Mouse (Mus musculus) thymus, adult 2 months (tissue): ENCODE measurements at regions not wholly inside any gene's neighbourhood (a gene's known extent, or its start where the extent isn't known, plus 50 kb on each side); places are given as distances from the start of the nearest gene placed in this dataset.
"Not testable (repeated sequence)": the region's sequence is repeated elsewhere in the genome, so short reads cannot be mapped to it uniquely, and the experiment has no call there.

Experiments
- DNase-seq: peaks from one replicate; pipeline ENCODE4 v3.0.0; 2021
- H3K27ac ChIP-seq: fragments of 200-500 bp; 2 replicates; pipeline ENCODE4 v1.5.1; 2012; ENCODE audit warnings: low read length, control low read depth; ENCODE audit not compliant: control insufficient read depth, insufficient read depth
- H3K27me3 ChIP-seq: fragments of 200-500 bp; 2 replicates; pipeline ENCODE4 v1.6.1; 2012; ENCODE audit warnings: mild to moderate bottlenecking, low read length, moderate library complexity, mixed read lengths; ENCODE audit not compliant: control insufficient read depth, insufficient read depth
- H3K36me3 ChIP-seq: fragments of 200-500 bp; 2 replicates; pipeline ENCODE4 v1.6.1; 2012; ENCODE audit warnings: mild to moderate bottlenecking, low read length, moderate library complexity; ENCODE audit not compliant: control insufficient read depth, insufficient read depth
- H3K4me1 ChIP-seq: fragments of 200-500 bp; replicated peaks from 2 replicates; pipeline ENCODE4 v1.6.1; 2012; ENCODE audit warnings: low read length; ENCODE audit not compliant: control insufficient read depth, insufficient read depth
- H3K4me3 ChIP-seq: fragments of 200-500 bp; 2 replicates; pipeline ENCODE4 v1.5.1; 2012; ENCODE audit warnings: mild to moderate bottlenecking, low read length, control low read depth, moderate library complexity; ENCODE audit not compliant: control insufficient read depth, insufficient read depth
- CTCF ChIP-seq: fragments of 200-500 bp; IDR thresholded peaks from 2 replicates; pipeline ENCODE4 v1.5.1; 2012; ENCODE audit warnings: mild to moderate bottlenecking, control low read depth, low read length, moderate library complexity, borderline replicate concordance; ENCODE audit not compliant: control insufficient read depth, poor library complexity, insufficient read depth; ENCODE audit errors: extremely low read depth
- WGBS: fragments of 180-500 bp; shearing (Covaris S2); methylation state at CpG from one replicate; pipeline ENCODE4 v1.1.7; 2018; 5-methylcytosine and 5-hydroxymethylcytosine counted together

GRCm38 (mm10) chr13:3138698-3139097 lies 399.2 kb upstream of the Gdi2 start:
- Histone ChIP-seq H3K27me3 (no peaks in the 10 kb centered on the region), H3K4me3 (no peak overlapping the region), H3K4me1 (no peaks in the 10 kb centered on the region), H3K36me3 (no peaks in the 10 kb centered on the region), H3K27ac (no peak overlapping the region)
- 95% methylated on average over 14 of the region's 14 CpGs for WGBS
- DNase-seq: no peak
- TF ChIP-seq CTCF: no peak

GRCm38 (mm10) chr13:3145513-3145912 lies 392.4 kb upstream of the Gdi2 start:
- 95% methylated on average over 1 of the region's 1 CpGs for WGBS
- DNase-seq: not testable (repeated sequence)

More at GRCm38 (mm10) chr13:3145513-3145912, 392.4 kb upstream of the Gdi2 start:
- not testable (repeated sequence) for H3K4me1 ChIP-seq, H3K27me3 ChIP-seq, H3K36me3 ChIP-seq, H3K27ac ChIP-seq, H3K4me3 ChIP-seq
